Mouse (Mus musculus) cerebellum, adult 18-20 months (tissue): ENCODE results near the gene Hnrnpc.

ENCODE experiments used
- DNase-seq, 2 experiments: peaks; one replicate each; pipeline ENCODE4 v3.0.0; 2021

The Hnrnpc gene

DNA sequence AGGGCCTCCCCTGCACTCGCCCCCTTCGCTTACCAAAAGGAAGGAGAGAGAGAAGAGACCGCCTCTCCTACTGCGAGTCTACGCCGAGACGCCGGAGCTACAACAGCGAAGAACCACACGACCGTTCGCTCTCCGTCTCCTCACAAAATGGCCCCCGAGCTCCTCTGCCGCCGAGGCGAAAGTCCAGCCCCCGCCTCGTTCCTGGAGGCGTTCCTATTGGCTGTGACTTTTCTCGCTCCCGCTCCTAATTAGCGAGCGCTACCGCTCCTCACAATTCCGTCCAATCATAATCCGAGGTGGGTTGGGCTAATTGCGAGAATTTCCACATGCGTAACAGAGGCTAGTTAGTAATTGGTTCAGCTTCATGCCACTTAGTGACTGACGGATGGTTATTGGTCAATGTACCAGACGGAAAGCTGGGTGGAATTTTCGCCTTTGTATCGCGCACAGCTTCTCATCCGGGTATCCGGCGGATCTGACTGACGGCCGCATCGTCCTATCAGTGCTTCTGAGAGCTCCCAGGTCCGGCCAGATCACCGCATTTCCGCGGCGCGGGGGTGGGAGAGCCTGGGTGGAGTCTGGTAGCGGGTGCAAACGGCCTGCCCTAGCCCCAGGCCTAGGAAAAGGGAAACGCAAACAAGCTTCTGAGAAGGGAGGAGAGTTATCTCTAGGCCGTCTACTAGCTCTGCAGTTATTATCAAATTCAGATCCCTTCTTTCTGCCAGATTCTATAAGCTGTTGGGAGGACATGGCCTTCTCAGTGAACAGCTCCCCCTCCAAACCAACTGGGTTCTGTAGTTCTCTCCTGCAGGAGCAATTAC is at the start of gene Hnrnpc:
Gene Hnrnpc, minus strand, starts transcription at position 173 of the 821 bp plus-strand sequence.
- peak; percentile 100 for DNase-seq

DNA sequence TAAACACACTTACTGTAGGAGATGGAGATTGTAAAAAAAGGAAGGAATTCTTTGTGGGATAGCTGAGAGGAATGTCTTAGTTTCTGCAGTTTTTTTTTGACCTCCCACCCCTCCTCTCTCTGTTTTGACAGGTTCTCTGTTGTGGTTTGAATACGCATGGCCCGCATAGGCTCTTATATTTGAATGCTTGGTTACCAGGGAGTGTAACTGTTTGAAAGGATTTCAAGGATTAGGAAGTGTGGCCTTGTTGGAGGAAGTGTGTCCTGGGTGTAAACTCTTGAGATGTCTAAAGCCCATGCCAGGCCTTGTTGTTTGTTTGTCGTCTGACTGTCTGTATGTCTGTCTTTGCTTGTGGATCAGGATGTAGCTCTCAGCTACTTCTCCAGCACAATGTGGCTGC is 48.8 kb upstream of the Hnrnpc start:
- no peak for DNase-seq

DNA sequence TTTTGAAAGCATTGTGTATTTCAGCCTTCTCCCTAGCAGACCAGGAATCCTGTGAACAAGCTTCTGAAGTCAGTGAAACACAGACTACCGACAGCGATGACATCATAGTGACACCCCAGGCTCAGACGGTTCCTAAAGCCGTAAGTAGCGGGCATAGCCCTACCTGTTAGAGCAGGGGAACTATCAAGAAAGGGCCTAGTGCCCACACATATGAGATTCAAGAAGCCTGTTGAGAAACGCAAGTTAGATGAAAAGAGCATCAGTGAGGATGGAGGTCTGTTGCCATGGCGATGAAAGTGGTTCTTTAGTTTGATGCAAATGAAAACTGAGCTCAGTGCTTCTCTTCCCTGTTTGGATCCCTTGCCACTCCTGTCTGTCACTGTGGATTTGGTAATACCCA is 48.4 kb upstream of the Hnrnpc start:
- no peak for DNase-seq

DNA sequence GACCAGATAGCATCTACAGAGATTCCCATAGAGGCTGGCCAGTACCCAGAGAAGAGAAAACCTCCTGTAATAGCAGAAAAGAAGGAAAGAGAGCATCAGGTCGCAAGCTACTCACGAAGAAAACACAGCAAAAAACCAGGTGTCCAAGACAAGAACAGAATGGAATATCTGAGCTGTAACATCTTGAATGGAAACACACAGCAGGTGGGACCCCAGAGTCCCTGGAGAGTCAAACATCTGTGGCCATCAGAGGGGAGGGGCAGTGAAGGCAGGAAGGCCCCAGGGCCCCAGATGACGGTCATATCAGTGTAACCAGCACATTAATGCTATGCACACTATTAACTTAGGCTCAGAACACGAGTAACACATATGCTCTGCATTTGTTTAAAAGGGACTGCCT is 46.1 kb upstream of the Hnrnpc start:
- no peak for DNase-seq

DNA sequence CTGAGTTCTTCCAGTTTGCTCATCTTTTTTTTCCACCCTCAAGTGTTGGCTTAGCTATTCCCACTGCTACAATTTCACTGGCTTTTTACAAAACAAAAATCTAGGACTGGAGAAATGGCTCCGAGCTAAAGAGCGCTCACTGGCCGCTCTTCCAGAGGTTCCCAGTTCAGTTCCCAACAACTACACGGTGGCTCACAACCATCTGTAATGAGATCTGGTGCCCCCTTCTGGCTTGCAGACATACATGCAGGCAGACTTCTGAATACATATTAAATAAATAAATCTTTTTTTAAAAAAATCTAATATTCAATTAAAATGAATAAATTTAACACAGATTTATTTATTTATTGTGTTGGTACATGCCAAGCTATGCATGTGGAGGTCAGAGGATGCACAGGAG is 42.7 kb upstream of the Hnrnpc start:
- DNase-seq, result peak in 1 of 2 experiments; percentile 20

DNA sequence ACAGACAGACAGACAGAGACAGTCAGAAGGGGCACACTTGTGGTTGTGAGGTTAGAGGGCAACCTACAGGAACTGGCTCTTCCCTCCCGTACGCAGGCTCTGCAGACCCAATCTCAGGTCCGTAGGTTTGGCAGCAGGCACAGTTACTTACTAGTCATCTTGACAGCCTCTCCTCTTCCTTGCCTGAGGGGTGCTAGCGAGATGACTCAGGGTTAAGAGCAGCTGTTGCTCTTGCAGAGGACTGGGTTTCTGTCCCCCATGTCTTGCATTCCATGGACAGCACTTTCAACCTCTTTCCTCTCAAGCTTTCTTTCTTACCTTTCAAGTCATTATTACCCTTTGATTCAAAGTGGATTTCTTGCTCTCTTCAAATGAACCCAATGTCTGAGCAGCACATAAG is 40.3 kb upstream of the Hnrnpc start:
- DNase-seq, result no peak

DNA sequence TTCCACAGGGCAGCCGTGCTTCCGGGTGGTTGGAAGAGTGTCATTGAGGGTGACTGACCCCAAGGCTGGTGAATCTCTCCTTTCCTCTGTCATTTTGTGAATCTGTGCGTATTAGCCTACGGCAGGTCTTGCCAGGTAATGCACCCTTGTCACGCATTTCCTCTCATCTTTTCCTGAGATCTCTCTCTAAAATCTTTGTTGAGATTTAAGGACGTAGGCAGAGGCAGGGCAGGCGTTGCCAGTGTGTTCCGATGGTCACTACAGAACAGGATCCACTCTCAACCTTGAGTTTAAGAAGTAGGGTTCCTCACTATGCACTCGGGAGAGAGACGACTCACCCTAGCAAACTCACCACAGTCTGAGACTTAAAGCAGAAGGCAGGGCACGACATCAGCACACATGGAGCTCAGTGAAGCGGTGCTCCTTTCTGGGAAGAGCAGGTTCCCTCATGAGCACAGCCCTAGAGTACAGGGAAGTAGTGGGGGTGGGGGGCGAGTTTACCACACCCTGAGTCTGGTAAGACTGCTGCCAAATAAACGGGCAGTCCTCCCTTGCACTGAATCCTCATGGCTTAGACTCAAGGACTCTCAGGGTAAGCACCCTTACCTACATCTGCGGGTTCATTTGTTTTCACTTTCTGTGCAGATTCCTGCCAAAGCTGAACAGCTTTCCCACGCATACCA is 37.8 kb upstream of the Hnrnpc start:
- DNase-seq, result no peak

DNA sequence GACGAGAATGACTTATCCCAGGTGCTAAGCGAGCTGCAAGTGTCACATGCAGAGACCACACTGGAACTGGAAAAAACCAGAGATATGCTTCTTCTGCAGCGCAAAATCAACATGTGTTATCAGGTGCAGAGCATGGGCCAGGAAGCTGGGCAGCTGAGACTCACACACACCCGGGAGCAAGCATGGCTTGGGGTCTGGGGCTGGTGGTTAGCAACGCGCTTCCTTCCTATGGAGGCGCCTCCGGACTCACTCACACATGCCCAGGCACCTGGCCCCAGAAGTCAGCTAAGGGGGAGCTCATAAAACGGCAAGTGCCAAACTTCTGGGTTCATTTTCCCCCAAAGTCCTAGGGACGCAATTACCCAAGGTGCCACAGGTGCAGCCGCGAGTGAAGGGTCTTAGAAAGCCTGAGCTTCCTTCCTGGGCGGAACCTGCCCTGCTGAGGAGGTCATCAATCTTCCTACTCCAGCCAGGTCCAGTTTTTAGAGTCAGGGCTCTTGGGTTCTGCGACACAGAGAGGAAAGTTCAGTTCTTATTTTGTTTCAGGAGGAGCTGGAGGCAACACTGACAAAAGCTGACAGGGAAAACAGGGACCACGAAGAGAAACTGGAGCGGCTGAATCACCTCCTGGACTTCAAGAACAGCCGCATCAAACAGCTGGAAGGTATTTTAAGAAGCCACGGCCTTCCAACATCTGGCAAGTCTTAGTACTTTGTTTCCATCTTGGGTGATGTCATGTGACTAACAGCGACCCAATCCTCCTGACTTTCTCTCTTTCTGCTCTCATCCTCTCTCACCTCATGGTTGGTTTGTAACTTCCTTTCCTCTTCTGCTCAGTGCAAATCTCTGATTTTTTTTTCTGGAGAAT is 37.0 kb upstream of the Hnrnpc start:
- DNase-seq, result no peak

DNA sequence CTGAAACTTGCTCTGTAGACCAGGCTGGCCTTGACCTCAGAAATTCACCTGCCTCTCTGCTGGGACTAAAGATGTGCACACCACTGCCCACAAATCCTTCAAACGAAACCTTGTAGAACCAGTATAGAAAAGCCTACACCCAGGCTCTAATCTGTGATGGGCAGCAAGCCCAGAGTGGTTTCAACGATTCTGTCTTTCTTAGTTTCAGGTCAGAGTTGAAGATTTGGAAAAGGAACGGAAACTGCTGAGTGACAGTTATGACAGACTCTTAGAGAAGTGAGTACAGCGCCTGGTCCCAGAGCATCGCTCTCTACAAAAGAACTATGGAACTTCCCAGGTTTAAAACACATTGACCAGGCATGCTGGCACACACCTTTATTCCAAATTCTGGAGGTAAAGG is 29.8 kb upstream of the Hnrnpc start:
- DNase-seq, result no peak

DNA sequence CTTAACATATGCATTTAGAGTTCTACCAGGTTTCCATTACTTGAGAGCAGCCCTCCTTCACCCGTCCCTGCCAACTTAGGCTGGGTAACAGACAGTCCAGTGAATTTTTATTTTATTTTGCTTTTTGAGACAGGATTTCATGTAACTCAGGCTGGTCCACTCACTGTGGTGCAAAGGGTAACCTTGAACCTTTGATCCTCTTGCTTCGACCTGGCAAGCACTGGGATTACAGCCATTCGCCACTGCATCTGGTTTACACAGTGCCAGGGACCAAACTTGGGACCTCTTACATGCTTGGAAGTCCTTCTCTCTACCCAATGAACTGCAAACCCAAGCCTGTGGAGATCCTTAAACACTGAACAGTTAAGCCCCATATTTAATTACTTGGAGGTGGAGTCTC is 20.8 kb upstream of the Hnrnpc start:
- no peak for DNase-seq

DNA sequence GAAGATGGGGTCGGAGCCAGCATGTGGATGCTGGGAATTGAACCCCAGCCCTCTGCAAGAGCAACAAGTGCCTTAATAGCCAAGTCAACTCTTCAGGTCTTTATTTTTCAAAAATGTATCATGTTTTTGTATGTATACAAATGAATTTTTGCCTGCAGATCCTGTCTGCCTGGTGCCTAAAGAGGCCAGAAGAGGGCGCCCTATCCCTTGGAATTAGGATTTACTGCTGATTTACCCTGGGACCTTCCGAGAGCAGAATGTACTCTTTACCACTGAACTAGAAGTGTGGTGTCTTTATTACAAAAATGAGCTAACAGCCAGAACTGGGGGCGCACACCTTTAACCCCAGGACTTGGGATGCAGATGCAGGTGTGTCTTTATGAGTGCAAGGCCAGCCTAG is 20.1 kb upstream of the Hnrnpc start:
- peak; percentile 73 to 80 for DNase-seq

DNA sequence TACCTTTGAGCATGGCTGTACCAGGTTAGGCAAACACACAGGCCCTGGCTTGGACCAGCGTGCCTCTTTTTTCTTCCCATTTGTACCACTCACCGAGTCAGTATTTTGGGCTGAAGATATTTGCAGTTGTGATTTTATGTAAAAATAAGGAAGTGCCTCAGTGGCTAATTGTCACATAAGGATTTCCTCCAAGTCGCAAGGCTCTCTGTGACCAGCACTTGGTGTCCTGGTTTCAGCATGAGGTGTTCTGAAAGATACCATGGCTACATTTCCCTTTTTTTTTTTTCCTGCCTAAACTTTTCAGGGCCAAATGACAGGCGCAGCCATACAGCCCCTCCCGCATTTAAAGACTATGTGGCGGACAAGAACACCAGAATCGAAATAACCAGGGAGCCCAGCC is 16.3 kb upstream of the Hnrnpc start:
- DNase-seq, result no peak

DNA sequence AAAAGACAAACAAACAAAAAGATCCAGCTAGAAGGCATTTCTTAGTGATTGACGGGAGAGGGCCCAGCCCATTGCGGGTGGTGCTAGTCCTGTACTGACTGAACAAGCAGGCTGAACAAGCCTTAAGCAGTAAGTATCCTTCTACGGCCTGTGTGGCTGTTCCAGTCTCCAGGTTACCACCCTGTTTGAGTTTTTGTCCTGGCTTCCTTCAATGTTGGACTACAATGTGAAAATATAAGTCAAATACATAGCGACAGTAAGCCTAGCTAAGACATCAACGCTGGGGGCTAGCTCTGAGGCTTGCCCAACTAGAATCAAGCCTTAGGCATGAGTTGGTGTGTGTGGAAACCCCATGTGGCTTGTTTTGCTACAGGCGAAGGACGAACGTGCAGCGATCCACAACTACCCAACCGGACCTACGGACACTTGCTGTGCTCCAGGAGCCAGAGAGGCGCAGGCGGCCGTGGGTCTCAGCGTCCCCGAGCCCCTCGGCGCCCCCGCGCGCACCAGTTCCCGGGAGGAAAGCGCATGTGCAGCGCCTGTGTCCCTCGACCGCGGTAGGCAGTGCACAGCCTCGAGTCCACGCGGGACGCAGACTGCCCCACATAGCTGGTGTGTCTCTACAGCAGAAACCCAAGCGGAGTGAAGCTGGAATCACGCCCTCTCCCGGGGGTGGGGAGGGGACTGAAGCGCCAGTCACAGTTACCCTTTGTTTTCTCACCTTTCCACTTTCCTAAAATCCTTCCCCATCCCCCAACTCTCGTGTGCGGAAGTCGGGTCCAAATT is 15.2 kb upstream of the Hnrnpc start:
- DNase-seq, result peak; percentile 68 to 73

DNA sequence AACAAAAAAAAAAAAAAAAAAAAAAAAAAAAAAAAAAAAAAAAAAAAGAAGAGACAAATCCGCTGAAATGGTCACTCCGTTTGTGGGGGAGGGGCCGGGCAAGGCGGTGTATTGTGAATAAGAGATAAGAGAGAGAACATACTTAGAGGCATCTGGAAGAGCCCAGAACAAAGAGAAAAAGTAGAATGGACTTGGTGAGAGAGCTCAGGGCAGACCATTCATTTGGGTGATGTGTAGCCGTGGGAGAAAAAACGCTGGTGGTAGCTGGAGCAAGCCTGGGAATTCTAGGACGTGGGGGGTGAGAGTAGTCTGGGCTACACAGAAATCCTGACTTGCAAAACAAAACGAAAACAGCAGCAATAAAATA is 14.6 kb upstream of the Hnrnpc start:
- no peak for DNase-seq

DNA sequence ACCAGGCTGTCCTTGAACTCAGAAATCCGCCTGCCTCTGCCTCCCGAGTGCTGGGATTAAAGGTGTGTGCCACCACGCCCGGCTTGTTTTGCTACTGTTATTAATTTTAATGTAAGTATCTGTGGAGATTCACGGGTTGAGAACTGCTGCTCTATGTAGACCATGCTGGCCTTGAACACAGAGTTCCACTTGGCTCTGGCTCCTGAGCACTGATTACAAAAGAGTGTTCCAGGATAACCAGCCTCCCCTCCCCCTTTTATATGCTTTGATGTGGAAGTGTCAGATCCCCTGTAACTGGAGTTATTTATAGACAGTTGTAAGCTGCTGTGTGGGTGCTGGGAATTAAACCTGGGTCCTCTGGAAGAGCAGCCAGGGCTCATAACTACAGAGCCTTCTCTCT is 13.4 kb upstream of the Hnrnpc start:
- DNase-seq, result no peak

DNA sequence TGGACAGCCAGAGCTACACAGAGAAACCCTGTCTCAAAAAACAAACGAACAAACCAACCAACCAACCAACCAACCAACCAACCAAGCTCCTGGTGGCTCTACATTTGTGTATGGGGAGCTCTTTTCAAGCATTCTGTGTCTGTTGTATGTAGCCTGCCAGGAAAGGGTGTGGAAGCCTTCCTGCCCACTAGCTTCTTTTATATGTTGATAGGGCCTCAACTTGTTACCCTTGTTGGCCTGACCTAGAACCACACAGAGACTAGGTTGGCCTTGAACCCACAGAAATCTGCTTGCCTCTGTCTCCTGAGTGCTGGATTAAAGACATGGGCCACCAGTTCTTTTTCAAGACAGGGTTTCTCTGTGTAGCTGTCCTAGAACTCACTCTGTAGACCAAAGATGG is 10.3 kb upstream of the Hnrnpc start:
- DNase-seq, result no peak

DNA sequence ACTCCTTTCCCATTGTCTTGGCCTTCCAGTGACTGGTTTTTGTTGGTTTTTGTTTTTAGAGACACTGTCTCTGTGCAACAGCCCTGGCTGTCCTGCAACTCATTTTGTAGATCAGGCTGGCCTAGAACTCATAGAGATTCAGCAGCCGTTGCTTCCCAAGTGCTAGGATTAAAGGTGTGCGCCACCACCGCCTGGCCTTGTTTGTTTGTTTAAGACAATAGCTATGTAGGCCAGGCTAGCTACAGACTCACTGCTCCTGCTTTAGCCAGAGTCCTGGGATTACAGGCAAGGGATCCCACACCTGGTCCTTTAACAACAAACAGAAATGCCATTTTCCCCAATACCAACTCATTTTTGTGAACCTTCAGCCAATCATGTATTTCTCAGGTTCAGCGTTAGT is 6.5 kb upstream of the Hnrnpc start, which contains the start of gene Rpgrip1:
Gene Rpgrip1, plus strand, starts transcription at position 359 of the 400 bp plus-strand sequence.
- no peak for DNase-seq

DNA sequence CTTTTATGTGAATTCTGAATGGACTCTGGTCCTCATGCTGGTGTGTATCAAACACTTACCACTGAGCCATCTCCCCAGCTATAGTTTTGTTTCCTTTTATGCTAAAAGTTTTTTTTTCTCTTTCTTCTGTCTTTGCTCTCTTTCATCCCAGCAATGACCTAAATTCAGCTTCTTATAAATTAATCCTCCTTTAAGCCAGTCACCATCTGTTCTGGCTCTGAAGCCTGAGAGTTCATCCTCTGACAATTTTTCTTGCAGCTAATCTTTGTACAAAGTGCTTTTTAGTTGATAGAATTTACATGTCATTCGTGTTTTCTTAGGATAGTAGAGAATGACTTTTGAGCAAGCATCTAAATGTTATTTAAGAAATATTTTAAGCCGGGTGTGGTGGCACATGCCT is 4.2 kb upstream of the Hnrnpc start:
- DNase-seq, result no peak

DNA sequence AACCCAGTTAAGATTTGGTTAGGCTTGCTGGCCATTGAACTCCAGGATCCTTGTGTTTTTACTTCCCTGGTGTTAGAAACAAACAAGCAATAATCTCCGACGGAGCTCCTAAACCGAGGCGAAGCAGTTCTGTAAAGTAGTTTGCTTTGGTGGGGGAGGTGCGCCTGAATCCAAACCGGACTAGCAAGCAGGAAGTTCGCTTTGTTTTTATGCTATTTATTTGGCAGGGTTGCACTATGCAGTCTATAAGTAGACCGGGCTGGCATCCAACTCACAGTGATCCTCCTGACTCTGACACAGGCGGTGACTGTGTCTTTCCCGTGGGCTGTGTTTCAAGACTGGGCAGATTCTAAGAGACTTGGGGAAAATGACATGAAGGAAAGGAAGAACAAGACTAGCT is 2.9 kb upstream of the Hnrnpc start:
- DNase-seq, result peak; percentile 73 to 75

DNA sequence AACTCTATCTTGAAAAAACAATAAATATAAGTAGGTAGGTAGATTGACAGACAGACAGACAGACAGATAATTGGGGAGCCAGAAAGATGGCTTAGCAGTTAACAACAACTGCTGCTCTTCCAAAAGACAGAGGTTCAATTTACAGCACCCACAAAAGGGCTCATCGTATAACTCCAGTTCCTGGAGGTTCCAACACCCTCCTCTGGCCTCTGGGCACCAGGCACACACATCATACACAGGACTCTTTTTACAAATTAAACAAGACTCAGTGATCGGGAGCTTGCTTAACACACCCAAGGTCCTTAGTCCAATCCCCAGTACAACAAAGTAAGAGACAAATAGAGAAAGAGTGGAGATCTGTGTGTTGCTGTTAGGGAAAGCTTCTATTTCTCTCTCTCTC is 1.5 kb upstream of the Hnrnpc start:
- DNase-seq, result no peak

DNA sequence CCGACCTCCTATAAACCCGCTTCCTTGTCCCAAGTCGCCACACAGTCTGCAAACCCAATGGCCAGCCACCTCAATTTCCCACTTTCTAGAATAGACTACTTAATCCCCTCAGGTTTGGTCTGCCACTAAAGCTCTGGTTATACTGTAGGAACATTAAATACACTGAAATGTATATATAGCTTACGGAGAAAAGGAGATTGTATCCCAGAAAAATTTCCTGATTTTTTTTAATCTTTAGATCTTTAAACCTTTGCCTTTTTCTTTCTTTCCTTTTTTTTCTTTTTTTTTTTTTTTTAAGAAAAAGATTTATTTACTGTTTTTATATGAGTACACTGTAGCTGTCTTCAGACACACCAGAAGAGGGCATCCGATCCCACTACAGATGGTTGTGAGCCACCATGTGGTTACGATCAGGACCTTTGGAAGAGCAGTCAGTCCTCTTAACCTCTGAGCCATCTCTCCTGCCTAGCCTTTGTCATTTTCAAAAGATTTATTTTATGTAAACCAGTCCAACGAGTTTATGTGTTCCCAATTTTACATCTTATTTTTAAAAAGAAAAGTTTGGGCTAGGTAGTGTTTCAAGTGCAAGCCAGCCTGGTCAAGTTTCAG is 953 bp upstream of the Hnrnpc start:
- DNase-seq, result no peak

DNA sequence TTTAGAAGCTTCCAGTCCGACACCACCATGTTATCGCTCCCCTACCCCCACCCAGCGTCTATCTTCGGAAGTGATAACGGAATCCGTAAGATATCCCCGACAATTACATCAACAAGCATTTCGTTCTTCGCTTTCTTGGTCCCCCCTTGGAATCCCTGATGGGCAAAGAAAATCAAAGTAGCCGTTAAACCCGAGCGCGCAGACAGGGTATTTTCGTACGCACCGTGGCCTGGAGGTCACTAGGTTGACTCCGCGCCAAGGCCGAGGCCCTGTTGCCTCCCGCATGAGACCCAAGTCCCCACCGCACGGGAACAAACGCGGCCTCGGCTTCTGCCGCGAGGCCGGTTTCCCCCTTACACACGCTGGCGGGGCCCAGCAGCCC is 363 bp downstream of the Hnrnpc start:
- DNase-seq, result no peak
